Mouse (Mus musculus): ENCODE measurements at regions not wholly inside any gene's neighbourhood (a gene's known extent, or its start where the extent isn't known, plus 50 kb on each side); places are given as distances from the start of the nearest gene placed in this dataset.
A peak's percentile ranks its signal among the peaks of the same experiment; 100 is the strongest.

- Histone ChIP-seq H3K36me3 (ENCODE audit: control insufficient read depth, insufficient read depth, low read length) (no peaks in the 10 kb centered on the region), H3K9me3 (ENCODE audit: control insufficient read depth, low read length) (no peaks in the 10 kb centered on the region), H3K9ac (ENCODE audit: low read length) (no peak overlapping the region), H3K27me3 (ENCODE audit: control insufficient read depth, insufficient read depth, low read length) (no peaks in the 10 kb centered on the region), H3K4me3 (ENCODE audit: low read depth, low read length) (no peak overlapping the region), H3K4me2 (replicated peaks; ENCODE audit: low read depth) (no peak overlapping the region), H3K4me1 (replicated peaks; ENCODE audit: control insufficient read depth, insufficient read depth) (no peaks in the 10 kb centered on the region), H3K27ac (replicated peaks) (no peak overlapping the region)
- DNase-seq (ENCODE audit: low spot score): no peak
- WGBS: 81% methylated on average over 7 of the region's 7 CpGs
- no peak for ATAC-seq (ENCODE audit: low FRiP score, low TSS enrichment)
- TF ChIP-seq EP300 (optimal IDR thresholded peaks at IDR 0.05) (no peak), CTCF (IDR thresholded peaks at IDR 0.05; ENCODE audit: low read depth) (no peak)
Observed at GRCm38 (mm10) chr1:184384088-184384823, 348.2 kb downstream of the Hlx start.

GRCm38 (mm10) chr1:184378665-184379064, 344.6 kb upstream of the 1700056E22Rik start:
- Histone ChIP-seq H3K9me3 (ENCODE audit: control insufficient read depth, low read length) (no peaks in the 10 kb centered on the region), H3K9ac (ENCODE audit: low read length) (no peak overlapping the region), H3K27ac (replicated peaks) (no peak overlapping the region), H3K27me3 (ENCODE audit: control insufficient read depth, insufficient read depth, low read length) (no peaks in the 10 kb centered on the region; the same call in 1 of the 2 replicates), H3K36me3 (ENCODE audit: control insufficient read depth, insufficient read depth, low read length) (no peaks in the 10 kb centered on the region), H3K4me3 (ENCODE audit: low read depth, low read length) (no peak overlapping the region), H3K4me2 (replicated peaks; ENCODE audit: low read depth) (no peak overlapping the region), H3K4me1 (replicated peaks; ENCODE audit: control insufficient read depth, insufficient read depth) (no peaks in the 10 kb centered on the region)
- WGBS: 70% methylated on average over 1 of the region's 1 CpGs
- DNase-seq (ENCODE audit: low spot score): no peak
- no peak for TF ChIP-seq EP300 (optimal IDR thresholded peaks at IDR 0.05)
- peak; percentile 13; the same call in 1 of the 2 replicates for TF ChIP-seq CTCF (IDR thresholded peaks at IDR 0.05; ENCODE audit: low read depth)
- no peak for ATAC-seq (ENCODE audit: low FRiP score, low TSS enrichment)

- Histone ChIP-seq H3K9ac (ENCODE audit: low read length) (no peak overlapping the region), H3K36me3 (ENCODE audit: control insufficient read depth, insufficient read depth, low read length) (no peaks in the 10 kb centered on the region), H3K27me3 (ENCODE audit: control insufficient read depth, insufficient read depth, low read length) (no peaks in the 10 kb centered on the region), H3K9me3 (ENCODE audit: control insufficient read depth, low read length) (no peaks in the 10 kb centered on the region), H3K4me2 (replicated peaks; ENCODE audit: low read depth) (no peak overlapping the region), H3K4me1 (replicated peaks; ENCODE audit: control insufficient read depth, insufficient read depth) (no peaks in the 10 kb centered on the region), H3K4me3 (ENCODE audit: low read depth, low read length) (no peak overlapping the region), H3K27ac (replicated peaks) (no peak overlapping the region)
- TF ChIP-seq EP300 (optimal IDR thresholded peaks at IDR 0.05) (no peak), CTCF (IDR thresholded peaks at IDR 0.05; ENCODE audit: low read depth) (no peak)
- DNase-seq (ENCODE audit: low spot score) (no peak), ATAC-seq (ENCODE audit: low FRiP score, low TSS enrichment) (no peak)
Observed at GRCm38 (mm10) chr1:184365026-184365425, 330.9 kb upstream of the 1700056E22Rik start.

- Histone ChIP-seq H3K9ac (ENCODE audit: low read length) (no peak overlapping the region), H3K4me2 (replicated peaks; ENCODE audit: low read depth) (no peak overlapping the region), H3K4me1 (replicated peaks; ENCODE audit: control insufficient read depth, insufficient read depth) (no peaks in the 10 kb centered on the region), H3K36me3 (ENCODE audit: control insufficient read depth, insufficient read depth, low read length) (no peaks in the 10 kb centered on the region), H3K4me3 (ENCODE audit: low read depth, low read length) (no peak overlapping the region), H3K9me3 (ENCODE audit: control insufficient read depth, low read length) (no peaks in the 10 kb centered on the region), H3K27ac (replicated peaks) (no peak overlapping the region), H3K27me3 (ENCODE audit: control insufficient read depth, insufficient read depth, low read length) (no peaks in the 10 kb centered on the region)
- no peak for ATAC-seq (ENCODE audit: low FRiP score, low TSS enrichment)
- WGBS: 69% methylated on average over 6 of the region's 6 CpGs
- TF ChIP-seq CTCF (IDR thresholded peaks at IDR 0.05; ENCODE audit: low read depth) (no peak), EP300 (optimal IDR thresholded peaks at IDR 0.05) (no peak)
- no peak for DNase-seq (ENCODE audit: low spot score)
Observed at GRCm38 (mm10) chr1:184358226-184358568, 324.1 kb upstream of the 1700056E22Rik start.

GRCm38 (mm10) chr1:184357474-184358225, 323.5 kb upstream of the 1700056E22Rik start:
- 58% methylated on average over 4 of the region's 4 CpGs for WGBS
- H3K4me1 ChIP-seq (replicated peaks; ENCODE audit: control insufficient read depth, insufficient read depth): no peaks in the 10 kb centered on the region
- no peaks in the 10 kb centered on the region for H3K9me3 ChIP-seq (ENCODE audit: control insufficient read depth, low read length)
- DNase-seq (ENCODE audit: low spot score) (no peak), ATAC-seq (ENCODE audit: low FRiP score, low TSS enrichment) (no peak)
- H3K36me3 ChIP-seq (ENCODE audit: control insufficient read depth, insufficient read depth, low read length): no peaks in the 10 kb centered on the region
- no peak overlapping the region for H3K9ac ChIP-seq (ENCODE audit: low read length)
- no peak overlapping the region for H3K4me2 ChIP-seq (replicated peaks; ENCODE audit: low read depth)
- TF ChIP-seq CTCF (IDR thresholded peaks at IDR 0.05; ENCODE audit: low read depth): no peak
- no peak for TF ChIP-seq EP300 (optimal IDR thresholded peaks at IDR 0.05)
- no peaks in the 10 kb centered on the region for H3K27me3 ChIP-seq (ENCODE audit: control insufficient read depth, insufficient read depth, low read length)
- H3K4me3 ChIP-seq (ENCODE audit: low read depth, low read length): no peak overlapping the region
- H3K27ac ChIP-seq (replicated peaks): no peak overlapping the region
